Mouse (Mus musculus) thymus, postnatal 4 days (tissue): ENCODE results near the gene Zbtb16.

ENCODE experiments used
- DNase-seq: peaks from one replicate; pipeline ENCODE4 v3.0.0; 2021

The Zbtb16 gene

GRCm38 (mm10) chr9:48638176-48638803, 197.7 kb downstream of the Zbtb16 start:
- no peak for DNase-seq

DNA sequence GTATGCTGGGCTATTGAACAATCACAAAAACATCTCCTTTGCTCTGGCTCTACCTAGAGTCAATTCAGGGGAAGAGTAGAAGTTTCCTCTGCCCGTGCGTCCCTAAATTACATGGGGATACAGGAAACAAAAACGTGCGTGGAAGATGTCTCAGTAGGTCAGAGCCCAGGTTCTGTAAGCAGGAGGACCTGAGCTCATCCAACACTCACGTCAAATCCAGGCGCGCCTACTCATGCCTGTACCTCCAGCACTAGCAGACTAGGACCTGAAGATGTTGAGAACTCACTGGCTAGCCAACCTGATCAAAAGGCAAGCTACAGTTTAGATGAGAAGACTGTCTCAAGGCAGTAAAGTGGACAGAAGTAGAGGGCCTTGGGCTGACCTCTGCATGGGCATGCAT, 198.9 kb downstream of the Zbtb16 start:
- no peak for DNase-seq

DNA sequence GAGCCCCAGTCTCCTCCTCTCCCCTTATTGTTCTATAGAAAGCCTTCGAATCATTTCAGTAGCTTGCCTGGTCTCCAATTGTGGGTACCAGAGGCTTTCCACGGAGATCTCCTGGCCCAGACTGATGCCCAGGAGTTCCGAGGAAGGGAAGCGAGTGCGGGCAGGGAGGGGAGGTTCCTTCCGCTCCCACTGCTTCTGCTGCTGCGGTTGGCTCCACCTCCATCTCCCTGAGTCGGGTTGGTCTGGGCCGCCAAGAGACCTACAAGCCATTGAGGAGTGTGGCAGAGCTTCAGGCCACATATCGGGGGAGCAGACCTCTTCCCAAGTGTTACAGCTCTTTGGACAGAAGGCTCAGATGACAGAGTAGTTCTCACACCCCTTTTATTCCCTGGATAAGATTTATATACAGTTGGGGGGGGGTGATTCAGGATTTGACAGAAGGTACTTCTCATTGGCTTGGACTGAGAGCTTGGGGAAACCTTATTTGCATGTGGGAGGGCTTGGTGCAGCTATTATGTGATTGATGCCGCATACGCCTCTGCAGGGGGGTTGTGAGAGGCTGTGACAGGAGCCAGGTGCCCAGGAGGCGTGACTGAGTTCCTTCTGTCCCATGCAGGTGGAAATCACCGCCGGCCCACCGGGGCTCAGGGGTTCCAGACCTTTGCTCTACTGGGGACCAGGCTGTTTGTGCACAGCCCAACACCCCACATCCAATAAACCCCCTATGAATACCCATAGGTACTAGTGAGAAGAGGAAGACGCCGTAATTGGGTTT, 200.3 kb downstream of the Zbtb16 start:
- DNase-seq = no peak

- DNase-seq = no peak
These were observed 202.9 kb downstream of the Zbtb16 start for GRCm38 (mm10) chr9:48633147-48633546.

DNA sequence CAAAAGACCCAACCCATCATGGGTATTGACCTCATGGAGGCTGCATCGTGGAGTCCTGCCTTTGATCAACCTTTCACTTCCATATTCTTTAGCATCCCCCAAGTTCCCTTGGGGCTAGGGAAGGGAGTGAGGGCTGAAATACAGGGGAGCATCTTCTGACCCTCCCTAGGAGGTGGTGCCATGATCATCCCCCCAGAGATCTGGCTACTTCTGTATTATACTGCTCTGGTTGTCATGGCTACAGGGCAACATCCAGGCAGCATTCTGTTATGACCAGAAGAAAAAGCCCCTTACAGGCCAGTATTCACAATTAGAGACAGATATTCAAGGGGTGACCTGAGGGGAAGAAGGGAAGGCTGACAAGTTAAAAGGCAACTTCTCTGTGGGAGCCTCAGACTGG, 216.8 kb downstream of the Zbtb16 start:
- DNase-seq = no peak

- DNase-seq = peak; percentile 67
These were observed 217.4 kb downstream of the Zbtb16 start for GRCm38 (mm10) chr9:48618589-48618988.

DNA sequence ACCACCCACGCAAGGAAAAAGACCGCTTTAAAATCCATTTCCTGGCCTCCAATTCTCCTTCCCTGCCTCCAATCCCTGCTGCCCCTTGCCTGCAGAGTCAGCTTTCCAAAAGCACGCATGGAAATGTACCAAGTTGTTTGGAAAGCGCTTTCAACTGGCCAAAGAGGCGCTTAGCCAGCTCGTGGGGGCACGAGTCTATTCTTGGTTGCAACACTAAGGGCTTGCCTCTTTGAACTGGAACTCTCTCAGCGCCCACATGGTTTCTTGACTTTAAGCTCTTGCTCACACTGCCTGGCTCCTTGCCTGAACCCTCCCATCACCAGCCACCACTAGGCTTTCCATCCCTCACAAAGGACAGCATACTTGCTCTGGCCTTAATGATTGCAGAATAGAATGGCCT, 217.9 kb downstream of the Zbtb16 start:
- DNase-seq = no peak

GRCm38 (mm10) chr9:48617511-48618010, 218.5 kb downstream of the Zbtb16 start:
- DNase-seq = no peak

DNA sequence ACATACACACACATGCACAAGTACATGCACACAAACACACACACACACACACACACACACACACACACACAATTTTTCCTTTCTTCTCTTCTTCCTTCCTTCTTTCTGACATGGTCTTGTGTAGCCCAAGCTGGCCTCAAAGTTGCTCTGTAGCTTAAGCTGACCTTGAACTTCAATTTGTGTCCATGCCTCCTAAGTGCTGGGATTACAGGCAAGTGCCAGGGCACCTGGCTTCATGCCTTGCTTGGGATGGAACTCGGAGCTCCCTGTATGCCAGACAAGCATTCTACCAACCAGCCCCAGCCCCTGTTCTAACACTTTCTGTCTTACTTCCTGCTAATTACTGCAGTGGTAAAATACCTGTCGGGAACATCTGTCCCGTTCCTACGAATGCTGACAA, 222.8 kb downstream of the Zbtb16 start:
- DNase-seq = no peak

GRCm38 (mm10) chr9:48612542-48612941, 223.5 kb downstream of the Zbtb16 start:
- DNase-seq = no peak

- no peak for DNase-seq
These were observed 225.0 kb downstream of the Zbtb16 start for GRCm38 (mm10) chr9:48611032-48611431.

DNA sequence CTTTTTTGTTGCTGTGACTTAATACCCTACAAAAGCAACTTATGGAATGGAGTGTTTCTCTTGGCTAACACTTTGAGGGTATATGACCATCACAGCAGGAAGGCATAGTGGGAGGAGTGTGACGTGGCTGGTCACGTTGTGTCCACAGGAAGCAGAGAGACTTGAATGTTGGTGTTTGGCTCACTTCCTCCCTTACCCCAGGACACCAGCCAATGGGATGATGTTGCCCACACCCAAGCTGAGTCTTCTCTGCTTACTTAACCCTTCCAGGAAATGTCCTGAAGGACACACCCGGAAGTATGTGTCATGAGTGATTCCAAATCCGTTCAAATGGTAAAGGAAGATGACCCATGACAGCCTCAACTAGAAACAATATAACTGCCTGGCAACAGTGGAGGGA, 226.3 kb downstream of the Zbtb16 start:
- no peak for DNase-seq

DNA sequence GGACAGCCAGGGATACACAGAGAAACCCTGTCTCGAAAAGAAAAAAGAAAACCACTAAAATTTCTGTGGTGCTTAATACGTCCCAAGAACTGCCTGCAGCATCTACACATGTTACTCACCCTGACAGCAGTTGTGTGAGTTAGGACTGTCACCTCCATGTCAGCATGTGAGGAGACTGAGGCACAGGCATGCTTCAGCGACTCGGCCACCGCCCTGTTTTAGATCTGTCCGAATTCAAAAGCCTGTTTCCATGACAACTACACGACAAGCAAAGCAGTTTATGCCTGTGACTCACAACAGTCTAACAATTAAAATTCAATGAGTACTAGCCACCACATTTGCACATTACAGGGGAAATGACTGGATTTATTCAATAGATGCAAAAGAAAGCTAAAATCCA, 228.6 kb downstream of the Zbtb16 start:
- no peak for DNase-seq

GRCm38 (mm10) chr9:48606171-48606570, 229.9 kb downstream of the Zbtb16 start:
- no peak for DNase-seq

- DNase-seq = peak; percentile 12
These were observed 230.3 kb downstream of the Zbtb16 start for GRCm38 (mm10) chr9:48605697-48606096.

GRCm38 (mm10) chr9:48604939-48605598, 231.0 kb downstream of the Zbtb16 start, which contains the start of gene Nnmt:
Gene Nnmt (minus strand): TSS chr9:48605153.
- DNase-seq = no peak
